Mouse (Mus musculus) frontal cortex, postnatal 36 days (tissue): ENCODE measurements around the gene BC051142.

Experiments used
- DNase-seq, 2 experiments: peaks; one replicate each; pipeline ENCODE4 v3.0.0; 2022; ENCODE audit warnings: low spot score in 2 of 2

BC051142 gene

GRCm38 (mm10) chr17:34507591-34507990 is 109.0 kb downstream of the BC051142 start:
- DNase-seq, result no peak
